Mouse (Mus musculus) hindbrain, embryonic 13.5 days (tissue): ENCODE data around the gene Dus3l. TPM values are rescaled to one million over a fixed set of nuclear protein-coding genes. Genes with fewer than 3 reads are reported as not detected.
A peak's percentile ranks its signal among the peaks of the same experiment; 100 is the strongest.

Source experiments
- ATAC-seq: fragments of 200-750 bp; cut with Nextera tagmentation; 2 replicates; pipeline ENCODE4 v1.8.0; 2017; ENCODE audit warnings: moderate TSS enrichment; ENCODE audit not compliant: low FRiP score
- H3K27ac ChIP-seq: fragments of 300-500 bp; sonication (generic); 2 replicates; pipeline ENCODE4 v1.5.1; 2015; ENCODE audit warnings: inconsistent platforms, mild to moderate bottlenecking, moderate library complexity
- H3K27me3 ChIP-seq: fragments of 300-500 bp; sonication (generic); 2 replicates; pipeline ENCODE4 v1.6.1; 2015; ENCODE audit warnings: mild to moderate bottlenecking, inconsistent platforms
- H3K36me3 ChIP-seq: fragments of 300-500 bp; sonication (generic); 2 replicates; pipeline ENCODE4 v1.6.1; 2015; ENCODE audit warnings: mild to moderate bottlenecking, inconsistent platforms
- H3K4me1 ChIP-seq: fragments of 300-500 bp; sonication (generic); replicated peaks from 2 replicates; pipeline ENCODE4 v1.6.1; 2015; ENCODE audit warnings: inconsistent platforms
- H3K4me2 ChIP-seq: fragments of 300-500 bp; sonication (generic); 2 replicates; pipeline ENCODE4 v1.6.1; 2015; ENCODE audit warnings: inconsistent platforms, mild to moderate bottlenecking, moderate library complexity
- H3K4me3 ChIP-seq: fragments of 300-500 bp; sonication (generic); 2 replicates; pipeline ENCODE4 v1.5.1; 2015; ENCODE audit warnings: mild to moderate bottlenecking, inconsistent platforms
- H3K9ac ChIP-seq: fragments of 300-500 bp; sonication (generic); 2 replicates; pipeline ENCODE4 v1.6.1; 2015; ENCODE audit warnings: mild to moderate bottlenecking, inconsistent platforms
- H3K9me3 ChIP-seq: fragments of 300-500 bp; sonication (generic); 2 replicates; pipeline ENCODE4 v1.6.1; 2016; ENCODE audit warnings: inconsistent platforms
- WGBS: fragments of 180-500 bp; shearing (Covaris S2); methylation state at CpG from one replicate; pipeline ENCODE4 v1.1.7; 2015; 5-methylcytosine and 5-hydroxymethylcytosine counted together
- polyA plus RNA-seq: library from polyadenylated mRNA; unstranded; fragments of >200 nt; fragmentation: Nextera tagmentation; extraction: Ambion mirVana; gene quantifications from 2 replicates; pipeline ENCODE4 v1.2.1, GENCODE M21; 2015

Dus3l gene
- 67.1 and 68.7 TPM in 2 replicates for polyA plus RNA-seq

DNA sequence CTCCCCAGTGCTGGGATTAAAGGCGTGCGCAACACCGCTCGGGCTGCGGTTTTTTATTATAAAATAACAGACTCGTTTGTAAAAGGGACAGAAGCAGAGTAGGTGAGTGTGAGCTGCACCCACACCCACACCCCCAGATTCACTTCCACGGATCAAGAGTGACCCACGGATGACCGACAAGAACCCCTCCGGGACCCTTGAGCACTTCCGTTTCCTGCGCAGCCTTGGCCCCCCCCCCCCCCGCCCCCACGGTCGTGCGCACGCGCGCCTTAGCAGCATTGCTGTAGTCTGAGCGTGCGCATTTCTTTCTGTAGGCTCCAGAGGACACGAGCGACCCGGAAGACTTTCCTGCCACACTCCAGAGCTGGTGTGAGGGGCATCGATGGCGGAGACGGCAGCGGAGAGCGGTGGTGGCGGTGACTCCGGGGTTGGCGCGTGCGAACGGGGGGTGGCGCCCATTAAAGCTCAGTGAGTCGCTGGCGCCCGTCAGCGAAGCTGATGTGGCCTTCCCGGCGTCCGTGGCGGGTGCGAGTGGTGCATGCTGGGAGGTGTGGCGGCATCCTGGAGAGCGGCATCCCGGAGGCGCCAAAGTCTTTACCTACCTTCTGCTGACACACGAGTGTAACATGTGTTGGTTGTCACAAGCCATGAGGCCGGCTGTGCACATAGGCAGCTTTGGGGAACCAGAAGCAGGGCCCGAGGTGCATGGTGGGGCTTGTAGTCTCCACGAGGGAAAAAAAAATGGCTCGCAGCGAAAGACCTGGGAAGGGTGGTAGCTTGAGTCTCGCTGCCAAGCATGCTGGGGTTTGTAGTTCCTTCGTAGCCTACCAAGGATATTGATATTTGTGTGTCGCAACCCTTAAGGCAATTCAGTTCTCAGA is at the start of gene Dus3l:
TSS of gene Dus3l (plus strand) at position 284 of the 881 bp plus-strand sequence.
- H3K9ac ChIP-seq = peak within 1 kb of the TSS; percentile 85
- H3K4me3 ChIP-seq = peak within 1 kb of the TSS; percentile 69
- ATAC-seq = peak; percentile 84
- H3K36me3 ChIP-seq = peaks cover 34% of the 10 kb centered on the region
- H3K9me3 ChIP-seq = no peaks in the 10 kb centered on the region
- H3K27me3 ChIP-seq = peaks cover 13% of the 10 kb centered on the region
- H3K4me1 ChIP-seq = peaks cover 29% of the 10 kb centered on the region
- H3K4me2 ChIP-seq = peak within 1 kb of the TSS; percentile 62
- H3K27ac ChIP-seq = peak within 1 kb of the TSS; percentile 96
- WGBS = 3% methylated on average over 57 of the region's 58 CpGs

- H3K9me3 ChIP-seq = no peaks in the 10 kb centered on the region
- H3K4me1 ChIP-seq = peaks cover 36% of the 10 kb centered on the region
- peak overlapping the region; percentile 85 for H3K9ac ChIP-seq
- H3K36me3 ChIP-seq = peaks cover 29% of the 10 kb centered on the region
- peak overlapping the region; percentile 79 for H3K4me3 ChIP-seq
- no peak overlapping the region for H3K27ac ChIP-seq
- 68% methylated on average over 11 of the region's 11 CpGs for WGBS
- no peaks in the 10 kb centered on the region for H3K27me3 ChIP-seq
- no peak for ATAC-seq
- peak overlapping the region; percentile 77 for H3K4me2 ChIP-seq
These were observed 49.2 kb upstream of the Dus3l start for GRCm38 (mm10) chr17:56715360-56715759.

DNA sequence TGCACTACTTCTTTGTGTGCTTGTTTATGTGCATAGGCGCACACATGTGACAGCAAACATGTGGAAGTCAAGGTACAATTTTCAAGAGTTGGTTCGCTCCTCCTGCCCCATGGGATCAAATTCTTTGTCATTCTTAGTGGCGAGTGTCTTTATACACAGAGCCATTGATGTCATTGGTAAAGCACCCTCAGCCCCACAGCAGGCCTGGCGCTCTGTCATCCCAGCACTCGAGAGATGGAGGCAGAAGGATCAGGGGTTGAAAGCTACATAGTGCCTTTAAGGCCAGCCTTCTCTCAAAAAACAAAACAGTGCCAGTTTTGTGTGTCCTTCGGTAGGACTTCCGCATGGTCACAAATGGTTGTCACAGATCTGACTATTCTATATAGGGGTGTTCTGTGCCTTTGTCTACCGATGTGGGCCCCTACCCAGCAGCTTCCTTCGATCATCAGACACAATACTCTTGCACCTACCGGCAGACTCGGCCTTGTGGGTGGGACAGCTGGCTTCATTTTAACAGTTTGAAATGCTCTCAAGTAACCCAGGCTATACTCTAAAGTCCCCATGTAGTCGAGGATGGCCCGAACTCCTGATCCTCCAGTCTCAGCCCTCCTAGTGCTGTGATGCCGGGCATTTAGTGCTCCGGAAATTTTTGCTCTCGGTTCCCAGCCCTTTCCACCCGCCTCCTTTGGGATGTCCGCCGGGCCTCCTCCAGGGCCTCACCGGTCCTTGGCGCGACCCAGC is 48.5 kb upstream of the Dus3l start:
- H3K36me3 ChIP-seq = peaks cover 26% of the 10 kb centered on the region
- peak overlapping the region; percentile 77 for H3K4me2 ChIP-seq
- ATAC-seq = peak; percentile 4
- H3K4me3 ChIP-seq = peak overlapping the region; percentile 79
- peak overlapping the region; percentile 85 for H3K9ac ChIP-seq
- H3K27me3 ChIP-seq = no peaks in the 10 kb centered on the region
- peak overlapping the region; percentile 91 for H3K27ac ChIP-seq
- H3K9me3 ChIP-seq = no peaks in the 10 kb centered on the region
- WGBS = 24% methylated on average over 22 of the region's 22 CpGs
- H3K4me1 ChIP-seq = peaks cover 39% of the 10 kb centered on the region

- peak; percentile 94 for ATAC-seq
- under 1% methylated on average over 55 of the region's 55 CpGs for WGBS
- no peaks in the 10 kb centered on the region for H3K9me3 ChIP-seq
- H3K36me3 ChIP-seq = peaks cover 26% of the 10 kb centered on the region
- peak overlapping the region; percentile 95 for H3K9ac ChIP-seq
- H3K4me1 ChIP-seq = peaks cover 39% of the 10 kb centered on the region
- H3K27me3 ChIP-seq = no peaks in the 10 kb centered on the region
- peak overlapping the region; percentile 77 for H3K4me2 ChIP-seq
- peak overlapping the region; percentile 79 for H3K4me3 ChIP-seq
- peak overlapping the region; percentile 92 for H3K27ac ChIP-seq
These were observed 47.7 kb upstream of the Dus3l start for GRCm38 (mm10) chr17:56716655-56717362.

- ATAC-seq = peak; percentile 74
- H3K27me3 ChIP-seq = no peaks in the 10 kb centered on the region
- no peaks in the 10 kb centered on the region for H3K9me3 ChIP-seq
- under 1% methylated on average over 59 of the region's 59 CpGs for WGBS
- H3K9ac ChIP-seq = peak within 1 kb of the TSS; percentile 95
- peak within 1 kb of the TSS; percentile 92 for H3K27ac ChIP-seq
- peak within 1 kb of the TSS; percentile 77 for H3K4me2 ChIP-seq
- H3K4me3 ChIP-seq = peak within 1 kb of the TSS; percentile 79
- peaks cover 39% of the 10 kb centered on the region for H3K4me1 ChIP-seq
- H3K36me3 ChIP-seq = peaks cover 26% of the 10 kb centered on the region
These were observed 47.0 kb upstream of the Dus3l start, which contains the start of the genes Ndufa11 and Vmac for GRCm38 (mm10) chr17:56717363-56718058. Gene Ndufa11, plus strand, starts transcription at chr17:56717767. Gene Vmac, minus strand, starts transcription at chr17:56718022.

- Histone ChIP-seq H3K4me2 (no peak overlapping the region), H3K4me3 (no peak overlapping the region), H3K9me3 (no peaks in the 10 kb centered on the region), H3K9ac (no peak overlapping the region), H3K4me1 (peaks cover 28% of the 10 kb centered on the region), H3K36me3 (peaks cover 47% of the 10 kb centered on the region), H3K27ac (no peak overlapping the region), H3K27me3 (no peaks in the 10 kb centered on the region)
- WGBS = 86% methylated on average over 5 of the region's 5 CpGs
- no peak for ATAC-seq
These were observed 42.1 kb upstream of the Dus3l start for GRCm38 (mm10) chr17:56722441-56722840.

GRCm38 (mm10) chr17:56723419-56724161 is 41.0 kb upstream of the Dus3l start:
- no peak overlapping the region for H3K4me3 ChIP-seq
- no peak overlapping the region for H3K27ac ChIP-seq
- H3K4me1 ChIP-seq = peaks cover 29% of the 10 kb centered on the region
- H3K9me3 ChIP-seq = no peaks in the 10 kb centered on the region
- peak overlapping the region; percentile 39; the same call in 1 of the 2 replicates for H3K9ac ChIP-seq
- ATAC-seq = no peak
- H3K4me2 ChIP-seq = no peak overlapping the region
- H3K27me3 ChIP-seq = no peaks in the 10 kb centered on the region
- peaks cover 47% of the 10 kb centered on the region for H3K36me3 ChIP-seq
- 87% methylated on average over 11 of the region's 11 CpGs for WGBS

DNA sequence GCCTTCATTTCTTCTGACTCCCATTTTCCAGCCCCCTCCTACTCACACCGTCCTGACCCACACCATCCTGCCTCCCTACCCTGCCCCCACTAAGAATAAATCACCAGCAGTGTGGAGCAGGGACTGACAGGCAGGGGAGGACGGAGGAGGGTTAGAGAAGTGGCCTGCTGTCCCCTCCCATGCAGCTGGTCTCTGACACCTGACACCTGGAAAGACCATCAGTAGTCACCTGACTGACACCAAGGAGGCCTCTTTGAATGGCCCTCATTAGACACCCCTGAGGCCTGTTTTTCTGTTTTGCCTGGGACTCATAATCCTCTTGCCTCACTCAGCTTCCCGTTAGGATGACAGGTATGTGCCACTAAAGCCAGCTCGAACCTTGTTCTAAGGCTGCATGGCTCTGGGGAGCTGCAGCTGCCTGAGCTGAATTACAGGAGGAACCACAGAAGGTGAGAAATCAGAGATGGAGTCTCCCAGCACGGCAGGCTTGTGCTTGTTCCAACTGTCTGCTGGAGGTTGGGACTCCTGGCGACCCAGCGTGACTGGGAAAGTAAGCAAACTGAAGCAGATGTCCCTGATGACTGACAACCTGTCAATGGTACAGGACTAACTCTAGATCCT is 37.4 kb upstream of the Dus3l start:
- H3K4me3 ChIP-seq = no peak overlapping the region
- H3K27me3 ChIP-seq = no peaks in the 10 kb centered on the region
- peaks cover 33% of the 10 kb centered on the region for H3K36me3 ChIP-seq
- ATAC-seq = no peak
- no peak overlapping the region for H3K4me2 ChIP-seq
- 18% methylated on average over 7 of the region's 7 CpGs for WGBS
- no peak overlapping the region for H3K27ac ChIP-seq
- no peak overlapping the region for H3K9ac ChIP-seq
- H3K4me1 ChIP-seq = peaks cover 18% of the 10 kb centered on the region; the same call in 1 of the 2 replicates
- H3K9me3 ChIP-seq = no peaks in the 10 kb centered on the region

DNA sequence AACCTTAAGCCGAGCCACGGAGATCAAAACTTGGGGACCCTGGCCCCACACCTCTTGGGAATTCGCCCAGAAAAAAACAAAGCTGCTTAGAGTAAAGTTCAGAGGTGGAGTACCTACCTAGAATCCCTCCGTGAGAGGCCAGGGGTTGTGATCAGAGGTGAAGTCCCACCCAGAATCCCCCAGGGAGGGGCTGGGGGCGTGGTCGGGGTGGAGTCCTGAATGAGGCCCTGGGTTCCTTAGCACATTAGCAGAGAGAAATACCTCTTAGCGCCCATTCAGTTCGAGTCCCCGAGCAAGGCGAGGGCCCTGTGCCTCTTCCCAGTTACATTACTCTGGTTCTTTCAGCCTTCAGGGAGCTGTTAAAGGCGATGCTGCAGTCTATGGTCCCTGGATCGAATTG is 36.9 kb upstream of the Dus3l start:
- H3K9me3 ChIP-seq = no peaks in the 10 kb centered on the region

DNA sequence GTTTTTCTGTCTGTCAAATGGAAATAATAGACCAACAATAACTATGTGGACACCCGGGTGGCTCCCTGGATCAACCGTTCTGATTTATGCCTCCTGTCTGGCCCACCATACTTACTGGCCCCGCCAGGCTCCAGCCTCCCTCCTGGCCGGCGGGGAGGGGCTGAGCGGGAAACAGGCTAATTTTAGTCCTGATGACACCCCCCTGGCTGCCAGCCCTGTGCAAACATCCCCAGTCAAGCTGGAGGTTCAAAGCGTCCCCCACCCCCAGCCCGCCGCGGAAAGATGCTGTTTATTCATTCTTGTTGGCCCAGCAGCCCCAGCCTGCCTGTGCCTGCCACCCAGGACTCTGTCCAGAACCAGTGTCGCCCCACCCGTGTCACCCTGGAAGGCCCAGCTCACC is 36.4 kb upstream of the Dus3l start:
- Histone ChIP-seq H3K36me3 (peaks cover 23% of the 10 kb centered on the region), H3K27ac (no peak overlapping the region), H3K4me1 (peaks cover 18% of the 10 kb centered on the region; the same call in 1 of the 2 replicates), H3K27me3 (no peaks in the 10 kb centered on the region), H3K4me2 (no peak overlapping the region), H3K4me3 (no peak overlapping the region), H3K9ac (no peak overlapping the region), H3K9me3 (no peaks in the 10 kb centered on the region)
- no peak for ATAC-seq
- whole genome bisulfite sequencing = 41% methylated on average over 12 of the region's 12 CpGs

More for the DNA sequence above, 36.9 kb upstream of the Dus3l start:
- H3K9ac ChIP-seq = no peak overlapping the region
- no peak overlapping the region for H3K4me2 ChIP-seq
- H3K27me3 ChIP-seq = no peaks in the 10 kb centered on the region
- peaks cover 28% of the 10 kb centered on the region for H3K36me3 ChIP-seq
- H3K27ac ChIP-seq = no peak overlapping the region
- ATAC-seq = no peak
- no peak overlapping the region for H3K4me3 ChIP-seq
- WGBS = 17% methylated on average over 12 of the region's 12 CpGs
- H3K4me1 ChIP-seq = peaks cover 18% of the 10 kb centered on the region; the same call in 1 of the 2 replicates
